Mouse (Mus musculus): Measurements from ENCODE around the gene Ccdc171.
"Not testable (repeated sequence)": the region's sequence is repeated elsewhere in the genome, so short reads cannot be mapped to it uniquely, and the experiment has no call there.

The Ccdc171 gene

DNA sequence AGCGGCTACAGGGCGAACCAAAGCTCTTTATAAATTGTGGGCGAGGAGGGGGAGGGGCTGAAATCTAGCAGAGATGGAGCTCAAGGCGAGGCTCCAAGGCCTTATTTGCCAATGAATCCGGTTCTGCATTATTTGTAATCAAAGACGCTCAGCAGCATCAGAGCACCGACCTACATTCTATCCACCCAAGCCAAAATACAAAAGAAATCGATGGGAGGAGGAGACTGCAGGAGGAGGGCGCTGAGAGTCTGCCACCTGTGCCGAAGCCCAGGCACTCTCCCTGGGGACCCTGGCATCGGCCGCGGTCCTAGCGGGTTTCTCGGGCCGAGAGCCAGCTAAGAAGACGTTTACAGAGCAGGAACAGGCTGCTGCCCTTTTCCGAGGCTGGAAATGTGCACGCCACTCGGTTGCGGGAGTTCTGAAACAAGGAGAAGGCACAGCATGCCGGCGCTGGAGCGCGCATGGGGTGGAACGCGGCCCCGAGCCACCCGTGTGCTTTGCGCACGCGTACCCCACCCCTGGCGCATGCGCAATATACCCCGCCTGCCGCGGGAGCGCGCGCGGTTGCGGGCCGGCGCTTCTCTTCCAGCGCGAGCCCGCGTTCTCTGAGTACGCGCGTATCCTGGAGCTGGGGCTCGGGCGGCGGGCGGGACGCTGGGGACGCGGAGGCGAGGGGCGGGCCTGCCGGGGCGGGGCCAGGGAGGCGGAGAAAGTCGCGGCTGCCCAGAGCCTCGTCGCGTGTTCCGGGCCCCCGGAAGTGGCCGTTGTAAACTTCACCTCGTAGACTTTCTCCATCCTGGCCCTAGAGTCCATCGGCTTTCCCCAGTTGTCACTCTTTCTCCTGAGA is at the start of gene Ccdc171:
TSS of gene Ccdc171 (plus strand) at position 703 of the 847 bp plus-strand sequence.
- DNase-seq (ENCODE audit: low read depth in 2 of 2, low spot score in 2 of 2): peak; percentile 92 to 93

DNA sequence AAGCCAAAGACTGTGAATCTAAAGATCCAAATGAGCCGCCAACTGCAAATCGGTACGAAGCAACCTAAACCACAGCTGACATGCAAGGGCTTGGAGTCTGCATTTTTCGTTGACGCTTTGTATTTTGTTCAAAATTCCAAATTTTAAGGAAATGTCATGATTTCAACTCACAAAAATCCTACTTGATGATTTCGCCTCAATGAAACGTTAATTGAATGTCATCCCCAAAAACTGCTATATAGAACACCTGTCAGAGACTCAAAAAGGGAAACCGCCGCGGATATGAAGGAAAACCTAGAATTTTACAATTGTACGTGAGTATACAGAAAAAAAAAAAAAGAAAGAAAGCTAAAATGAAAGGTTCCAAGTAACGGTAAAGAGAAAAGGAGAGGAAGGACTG is 40.1 kb upstream of the Ccdc171 start:
- no peak for DNase-seq (ENCODE audit: low read depth in 2 of 2, low spot score in 2 of 2)

DNA sequence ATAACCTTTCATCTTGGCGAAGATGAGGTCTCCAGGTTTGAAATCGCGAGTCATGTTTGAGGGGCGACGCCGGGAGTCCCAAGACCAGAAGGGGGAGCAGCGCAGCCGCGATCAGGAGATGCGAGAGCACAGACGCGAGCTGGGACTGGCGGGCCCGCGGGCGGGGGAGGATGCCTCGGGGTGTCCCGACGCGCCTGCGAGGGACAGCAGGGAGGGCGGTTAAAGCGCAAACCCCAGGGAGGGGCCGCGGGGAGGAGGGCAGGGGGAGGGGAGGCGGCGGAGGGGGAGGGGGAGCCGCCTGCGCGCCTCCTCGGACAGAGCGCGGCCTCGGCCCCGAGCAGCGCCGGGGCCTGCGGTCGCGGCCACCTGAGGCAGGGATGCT is 39.6 kb upstream of the Ccdc171 start:
- peak; percentile 90 for DNase-seq (ENCODE audit: low read depth in 2 of 2, low spot score in 2 of 2)

DNA sequence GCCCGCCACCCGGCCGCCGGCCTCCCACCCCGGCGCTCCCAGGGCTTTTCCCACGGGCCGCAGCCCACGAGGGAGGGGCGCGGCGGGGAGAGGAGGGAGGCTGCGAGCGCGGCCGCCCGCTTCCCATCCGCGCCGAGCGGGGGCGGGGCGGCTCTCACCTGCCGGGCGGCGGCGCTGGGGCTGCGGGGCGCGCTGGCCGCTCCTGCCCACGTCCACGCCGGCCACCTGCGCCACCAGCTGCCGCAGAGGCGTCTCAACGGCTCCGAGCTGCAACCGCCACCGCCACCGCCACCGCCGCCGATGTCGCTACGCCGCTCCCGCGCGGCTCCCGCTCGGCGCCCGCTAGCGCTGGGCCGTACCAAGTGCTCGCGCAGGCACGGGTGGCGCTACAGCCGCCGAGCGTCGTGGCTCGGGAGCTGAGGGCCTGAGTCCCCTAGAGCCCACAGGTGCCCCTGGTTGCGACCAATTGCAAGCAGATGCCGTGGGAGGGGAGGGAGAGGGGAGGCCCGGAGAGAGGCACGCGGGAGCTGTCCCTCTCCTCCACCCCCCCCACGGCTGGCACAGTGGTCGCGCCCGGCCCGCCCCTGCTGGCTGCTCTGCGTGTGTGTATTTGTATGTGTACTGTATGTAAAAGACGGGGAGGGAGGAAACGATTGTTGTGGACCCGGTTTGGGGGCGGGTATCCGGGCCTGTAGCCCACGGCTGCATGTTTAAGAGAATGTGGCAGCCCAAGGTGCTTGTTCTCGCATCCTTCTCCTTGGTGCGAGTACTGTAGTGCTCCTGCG is 39.0 kb upstream of the Ccdc171 start, which contains the start of gene Psip1:
TSS of gene Psip1 (minus strand) at position 343 of the 785 bp plus-strand sequence.
- peak; percentile 88 to 89 for DNase-seq (ENCODE audit: low read depth in 2 of 2, low spot score in 2 of 2)

DNA sequence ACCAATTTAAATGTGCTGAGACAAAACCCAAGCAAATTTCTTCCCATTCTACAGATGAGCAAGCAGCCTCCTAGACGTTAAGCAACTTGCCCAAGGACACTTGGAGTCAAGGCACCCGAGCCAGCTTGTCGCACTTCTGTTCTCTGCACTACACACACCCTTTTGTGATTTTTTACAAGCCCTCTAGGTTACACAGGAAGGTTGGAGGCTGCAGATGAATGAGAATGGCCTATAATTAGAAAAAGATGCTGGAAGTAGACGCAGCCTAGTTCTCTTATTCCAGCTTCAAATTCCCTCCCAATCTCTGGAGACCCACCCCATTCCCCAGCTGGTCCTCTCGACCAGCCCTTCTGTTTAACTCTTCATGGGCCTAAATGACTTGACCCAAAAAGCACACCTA is 36.2 kb upstream of the Ccdc171 start:
- DNase-seq (ENCODE audit: low read depth in 2 of 2, low spot score in 2 of 2): no peak

DNA sequence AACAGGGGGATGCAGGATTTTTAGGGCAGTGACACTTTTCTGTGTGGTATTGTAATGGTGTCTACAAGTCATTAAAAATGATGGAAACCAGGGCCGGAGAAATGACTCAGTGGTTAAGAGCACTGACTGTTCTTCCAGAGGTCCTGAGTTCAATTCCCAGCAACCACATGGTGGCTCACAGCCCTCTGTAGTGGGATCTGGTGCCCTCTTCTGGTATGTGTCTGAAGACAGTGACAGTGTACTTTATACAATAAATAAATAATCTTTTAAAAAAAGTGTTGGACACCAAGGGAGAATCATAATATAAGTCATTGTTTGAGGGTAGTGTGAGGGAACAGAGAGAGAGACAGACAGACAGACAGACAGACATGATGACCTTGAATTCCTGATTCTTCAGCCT is 32.2 kb upstream of the Ccdc171 start:
- DNase-seq (ENCODE audit: low read depth in 2 of 2, low spot score in 2 of 2): no peak

DNA sequence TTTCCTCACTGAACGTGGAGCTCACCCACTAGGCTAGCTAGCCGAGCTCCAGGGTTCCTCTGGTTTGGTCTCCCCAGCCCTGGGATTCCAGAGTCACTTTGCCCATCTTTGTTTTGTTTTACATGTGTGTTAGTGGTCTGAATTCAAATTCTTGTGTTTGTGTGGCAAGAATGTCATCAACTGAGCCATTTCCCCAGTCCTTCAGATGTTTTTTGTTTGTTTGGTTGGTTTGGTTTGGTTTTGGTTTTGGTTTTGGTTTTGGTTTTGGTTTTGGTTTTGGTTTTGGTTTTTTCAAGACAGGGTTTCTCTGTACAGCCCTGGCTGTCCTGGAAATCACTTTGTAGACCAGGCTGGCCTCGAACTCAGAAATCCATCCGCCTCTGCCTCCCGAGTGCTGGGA is 28.3 kb upstream of the Ccdc171 start:
- not testable (repeated sequence) for DNase-seq (ENCODE audit: low read depth in 2 of 2, low spot score in 2 of 2)

DNA sequence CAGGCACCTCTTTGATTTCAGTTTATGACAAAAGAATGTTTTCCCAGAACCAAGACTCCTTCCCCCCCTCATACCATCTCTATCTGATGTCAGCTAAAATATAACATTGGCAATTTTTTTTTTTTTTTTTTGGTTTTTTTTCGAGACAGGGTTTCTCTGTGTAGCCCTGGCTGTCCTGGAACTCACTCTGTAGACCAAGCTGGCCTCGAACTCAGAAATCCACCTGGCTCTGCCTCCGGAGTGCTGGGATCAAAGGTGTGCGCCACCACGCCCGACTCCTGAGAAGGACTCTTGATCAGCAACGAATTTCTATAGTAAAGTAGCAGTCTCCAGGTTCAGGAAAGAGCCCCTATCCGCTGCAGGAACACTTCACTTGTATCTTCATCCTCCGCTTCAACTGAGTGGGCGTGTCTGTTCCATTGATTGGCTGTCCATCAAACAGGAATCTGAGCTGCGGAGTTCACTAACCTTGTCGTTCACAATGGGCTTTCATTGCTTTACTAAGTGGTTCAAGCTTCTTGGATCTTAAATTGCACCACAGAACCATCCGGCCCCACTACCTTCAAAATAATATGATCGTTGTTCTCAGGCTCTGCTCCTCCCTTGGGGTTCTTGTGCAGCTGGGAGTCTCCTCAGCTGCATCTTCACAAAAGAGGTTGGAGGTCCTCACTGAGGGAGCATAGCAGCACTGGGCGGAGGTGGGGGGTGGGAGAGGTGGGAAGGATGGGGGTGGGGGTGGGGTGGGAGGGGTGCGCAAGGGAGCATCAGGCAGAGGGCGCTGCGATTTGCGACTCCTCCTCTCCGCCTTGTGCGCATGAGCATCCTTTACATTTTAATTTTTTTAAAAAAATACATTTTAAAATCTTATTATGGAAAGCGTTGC is 24.9 kb upstream of the Ccdc171 start:
- no peak for DNase-seq (ENCODE audit: low read depth in 2 of 2, low spot score in 2 of 2)

DNA sequence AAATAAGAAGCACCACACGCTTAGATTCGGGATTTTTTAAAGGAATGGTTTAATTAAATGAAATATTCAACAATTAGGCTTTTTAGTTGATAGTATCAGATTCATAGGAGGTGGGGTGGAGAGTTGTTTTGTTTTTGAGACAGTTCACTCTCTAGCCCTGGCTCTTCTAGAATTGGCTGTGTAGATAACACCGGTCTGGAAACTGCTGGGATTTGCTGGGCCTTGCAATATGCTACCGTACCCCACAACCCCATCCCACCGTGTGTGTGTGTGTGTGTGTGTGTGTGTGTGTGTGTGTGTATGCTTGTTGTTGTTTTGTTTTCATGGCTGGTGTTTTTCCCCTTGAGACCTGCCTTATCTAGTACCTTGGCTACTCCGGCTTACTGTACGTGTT is 24.3 kb upstream of the Ccdc171 start:
- DNase-seq (ENCODE audit: low read depth in 2 of 2, low spot score in 2 of 2): no peak

DNA sequence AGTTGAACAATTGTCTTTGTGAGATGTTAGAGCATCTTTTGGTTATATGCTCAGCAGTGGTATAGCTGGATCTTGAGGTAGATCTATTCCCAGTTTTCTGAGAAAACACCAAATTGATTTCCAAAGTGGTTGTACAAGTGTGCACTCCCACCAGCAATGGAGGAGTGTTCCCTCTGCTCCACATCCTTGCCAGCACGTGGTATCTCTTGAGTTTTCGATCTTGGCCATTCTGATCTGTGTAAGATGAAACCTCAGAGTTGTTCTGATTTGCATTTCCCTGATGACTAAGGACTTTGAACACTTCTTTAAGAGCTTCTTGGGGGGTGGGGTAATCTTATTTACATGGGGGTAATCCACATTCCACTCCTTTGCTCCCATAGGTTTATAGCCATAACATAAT is 15.7 kb upstream of the Ccdc171 start:
- DNase-seq (ENCODE audit: low read depth in 2 of 2, low spot score in 2 of 2): no peak

DNA sequence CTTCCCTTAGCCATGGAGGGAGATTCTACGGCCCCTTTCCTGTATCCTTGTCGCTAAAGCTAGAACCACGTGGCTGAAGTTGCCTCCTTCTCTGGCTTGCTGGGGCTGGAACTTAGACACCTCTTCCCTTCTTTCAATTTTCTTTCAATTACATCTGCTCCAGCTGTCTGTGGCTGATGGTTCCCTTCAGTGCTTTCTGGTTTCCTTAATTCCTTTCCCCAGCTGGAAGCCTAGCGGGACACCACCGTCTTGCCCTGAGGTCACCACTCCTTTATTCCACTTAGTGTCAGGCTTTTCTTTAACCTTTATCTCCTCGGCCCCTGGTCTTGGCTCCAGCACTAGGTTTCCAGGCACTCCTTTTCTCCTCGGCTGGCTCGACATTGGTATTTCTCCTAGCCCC is 14.3 kb upstream of the Ccdc171 start:
- no peak for DNase-seq (ENCODE audit: low read depth in 2 of 2, low spot score in 2 of 2)

DNA sequence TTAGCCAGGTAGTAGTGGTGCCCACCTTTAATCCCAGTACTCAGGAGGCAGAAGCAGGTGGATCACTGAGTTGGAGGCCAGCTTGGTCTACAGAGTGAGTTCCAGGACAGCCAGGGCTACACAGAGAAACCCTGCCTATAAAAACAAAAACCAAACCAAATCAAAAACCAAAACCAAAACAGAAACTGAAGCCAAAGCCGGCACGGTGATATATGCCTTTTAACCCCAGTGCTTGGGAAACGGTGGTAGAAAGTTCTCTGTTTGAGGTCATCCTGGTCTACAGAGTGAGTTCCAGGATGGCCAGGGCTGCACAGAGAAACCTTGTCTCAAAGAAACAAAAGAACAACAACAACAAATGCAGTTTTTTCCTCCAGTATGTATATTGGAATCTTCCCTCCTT is 13.1 kb upstream of the Ccdc171 start:
- DNase-seq (ENCODE audit: low read depth in 2 of 2, low spot score in 2 of 2): no peak

DNA sequence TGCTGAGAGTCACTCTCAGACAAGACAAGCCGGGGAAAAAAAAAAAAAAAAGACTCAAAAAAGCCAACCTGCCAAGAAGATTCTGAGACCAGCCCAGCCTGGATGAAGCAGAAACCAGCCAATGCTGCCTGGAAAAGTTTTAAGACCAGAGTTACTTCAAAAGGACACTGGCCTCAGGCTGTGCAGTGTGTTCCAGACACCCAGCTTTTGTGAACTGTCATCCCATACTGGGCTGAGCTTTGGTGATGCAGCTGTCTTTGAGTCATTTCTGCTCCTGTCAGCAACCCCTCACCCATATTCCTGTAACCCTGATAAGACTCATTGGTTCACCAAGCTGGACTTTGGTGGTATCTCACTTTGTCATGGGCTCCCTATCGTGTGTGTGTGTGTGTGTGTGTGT is 12.7 kb upstream of the Ccdc171 start:
- no peak for DNase-seq (ENCODE audit: low read depth in 2 of 2, low spot score in 2 of 2)

DNA sequence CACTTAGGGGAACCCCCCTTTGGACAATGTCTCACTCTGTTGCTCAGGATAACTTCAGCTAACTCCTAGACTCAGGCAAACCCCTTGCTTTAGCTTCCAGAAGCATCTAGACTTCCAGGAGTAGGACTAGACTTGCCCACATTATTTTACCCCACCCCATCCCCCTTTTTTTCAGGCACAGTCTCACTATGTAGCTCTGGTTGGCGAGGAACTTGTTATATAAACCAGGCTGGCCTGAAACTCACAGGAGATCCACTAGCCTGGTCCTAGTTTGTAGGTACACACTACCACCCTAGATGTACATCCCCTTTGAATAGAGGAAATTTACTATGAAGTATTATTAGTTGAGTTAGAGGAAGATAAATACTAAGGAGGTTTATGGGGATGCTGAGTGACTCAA is 11.2 kb upstream of the Ccdc171 start:
- no peak for DNase-seq (ENCODE audit: low read depth in 2 of 2, low spot score in 2 of 2)

DNA sequence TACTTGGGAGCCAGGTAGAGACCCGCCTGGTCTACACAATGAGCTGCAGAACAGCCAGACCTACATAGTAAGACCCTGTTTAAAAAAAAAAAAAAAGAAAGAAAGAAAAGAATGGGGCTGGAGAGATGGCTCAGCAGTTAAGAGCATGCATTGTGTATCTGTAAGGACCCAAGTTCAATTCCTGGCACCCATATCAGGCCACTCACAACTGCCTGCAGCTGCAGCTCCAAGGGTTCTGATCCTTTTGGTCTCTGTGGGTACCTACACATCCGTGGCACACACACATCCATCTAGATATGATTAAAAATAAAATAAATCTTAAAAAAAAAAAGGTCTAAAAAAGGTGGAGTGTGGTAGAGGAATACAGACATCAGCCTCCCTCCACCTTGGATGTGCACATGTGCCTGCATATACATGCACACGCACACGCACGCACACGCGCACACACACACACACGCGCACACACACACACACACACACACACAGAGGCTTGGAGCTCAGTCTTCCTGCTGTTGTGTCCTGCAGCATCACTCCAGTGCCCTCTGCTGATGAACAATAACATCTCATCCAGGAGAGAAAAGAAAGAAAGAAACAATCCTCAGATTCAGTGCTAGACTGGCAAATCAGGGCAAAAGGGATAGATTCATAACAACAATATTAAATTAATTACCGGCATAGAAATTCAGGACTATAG is 10.2 kb upstream of the Ccdc171 start:
- DNase-seq (ENCODE audit: low read depth in 2 of 2, low spot score in 2 of 2): no peak

DNA sequence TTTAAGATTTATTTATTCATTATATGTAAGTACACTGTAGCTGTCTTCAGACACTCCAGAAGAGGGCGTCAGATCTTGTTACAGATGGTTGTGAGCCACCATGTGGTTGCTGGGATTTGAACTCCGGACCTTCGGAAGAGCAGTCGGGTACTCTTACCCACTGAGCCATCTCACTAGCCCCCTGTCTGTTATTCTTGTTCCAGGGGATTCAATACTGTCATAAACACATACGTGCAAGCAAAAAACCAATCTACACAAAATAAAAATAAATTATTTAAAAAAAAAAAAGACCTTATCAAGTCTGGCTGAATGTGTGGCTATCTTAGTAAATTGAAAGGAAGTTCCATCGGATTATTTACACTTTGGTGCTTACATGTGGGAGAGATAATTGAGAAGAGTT is 9.2 kb upstream of the Ccdc171 start:
- not testable (repeated sequence) for DNase-seq (ENCODE audit: low read depth in 2 of 2, low spot score in 2 of 2)

DNA sequence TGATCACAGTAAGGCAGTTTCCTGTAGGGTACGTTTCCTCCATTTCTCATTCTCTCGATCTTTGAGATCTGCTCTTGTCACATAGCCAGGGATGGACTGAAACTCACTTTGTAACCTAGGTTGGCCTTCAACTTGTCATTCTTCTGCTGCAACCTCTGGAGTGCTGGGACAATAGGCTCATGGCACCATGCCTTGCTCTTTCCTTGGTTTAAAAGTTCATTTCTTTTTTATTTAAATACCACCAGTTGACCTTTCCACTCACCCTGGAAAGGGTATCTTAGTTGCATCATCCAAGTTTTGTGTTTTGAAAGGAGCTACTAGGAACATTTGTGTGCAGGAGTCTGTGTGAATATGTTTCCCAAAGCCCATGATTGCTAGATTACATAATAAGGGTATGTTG is 6.2 kb upstream of the Ccdc171 start:
- no peak for DNase-seq (ENCODE audit: low read depth in 2 of 2, low spot score in 2 of 2)

DNA sequence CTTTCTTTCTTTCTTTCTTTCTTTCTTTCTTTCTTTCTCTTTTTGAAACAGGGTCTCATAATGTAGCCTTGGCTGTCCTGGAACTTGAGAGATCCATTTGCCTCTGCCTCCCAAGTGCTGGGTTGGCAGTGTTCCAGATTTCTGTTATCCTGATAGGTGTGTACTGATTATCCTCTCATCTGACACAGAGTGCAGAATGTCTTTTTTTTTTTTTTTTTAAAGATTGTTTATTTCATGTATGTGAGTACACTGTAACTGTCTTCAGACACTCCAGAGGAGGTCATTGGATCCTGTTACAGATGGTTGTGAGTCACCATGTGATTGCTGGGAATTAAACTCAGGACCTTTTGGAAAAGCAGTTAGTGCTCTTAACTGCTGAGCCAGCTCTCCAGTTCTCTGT is 5.5 kb upstream of the Ccdc171 start:
- DNase-seq (ENCODE audit: low read depth in 2 of 2, low spot score in 2 of 2): no peak

DNA sequence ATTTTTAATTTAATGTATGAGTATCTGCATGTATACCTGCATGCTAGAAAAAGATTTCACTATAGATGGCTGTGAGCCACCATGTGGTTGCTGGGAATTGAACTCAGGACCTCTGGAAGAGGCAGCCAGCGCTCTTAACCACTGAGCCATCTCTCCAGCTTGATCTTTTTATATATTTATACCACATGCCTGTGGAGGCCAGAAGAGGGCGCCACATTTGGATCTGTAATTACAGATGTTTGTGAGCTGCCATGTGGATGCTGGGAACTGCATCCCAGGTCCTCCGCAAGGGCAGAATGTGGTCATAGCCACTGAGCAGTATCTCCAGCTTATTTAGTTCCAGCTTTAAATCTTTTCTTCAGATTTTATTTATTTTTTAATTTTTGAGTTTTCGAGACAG is 5.0 kb upstream of the Ccdc171 start:
- no peak for DNase-seq (ENCODE audit: low read depth in 2 of 2, low spot score in 2 of 2)

DNA sequence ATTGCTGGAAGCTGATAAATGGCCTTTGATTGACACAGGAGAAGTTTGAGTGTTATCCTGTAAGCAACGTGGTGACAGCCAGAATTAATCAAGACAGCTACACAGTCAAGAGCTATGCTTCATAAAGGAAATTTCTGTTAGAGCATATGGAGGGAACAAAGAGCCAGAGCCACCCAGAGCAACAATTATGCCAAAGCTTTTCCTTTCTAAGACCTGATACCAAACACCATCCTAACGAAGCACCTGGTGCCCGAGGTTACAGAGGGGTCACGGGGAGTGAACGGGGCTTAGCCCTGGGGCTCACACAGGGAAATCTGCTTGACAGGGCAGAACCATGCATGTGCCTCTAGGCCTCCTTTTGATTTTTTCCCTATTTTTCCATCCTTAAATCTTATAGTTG is 3.3 kb upstream of the Ccdc171 start:
- DNase-seq (ENCODE audit: low read depth in 2 of 2, low spot score in 2 of 2): no peak

DNA sequence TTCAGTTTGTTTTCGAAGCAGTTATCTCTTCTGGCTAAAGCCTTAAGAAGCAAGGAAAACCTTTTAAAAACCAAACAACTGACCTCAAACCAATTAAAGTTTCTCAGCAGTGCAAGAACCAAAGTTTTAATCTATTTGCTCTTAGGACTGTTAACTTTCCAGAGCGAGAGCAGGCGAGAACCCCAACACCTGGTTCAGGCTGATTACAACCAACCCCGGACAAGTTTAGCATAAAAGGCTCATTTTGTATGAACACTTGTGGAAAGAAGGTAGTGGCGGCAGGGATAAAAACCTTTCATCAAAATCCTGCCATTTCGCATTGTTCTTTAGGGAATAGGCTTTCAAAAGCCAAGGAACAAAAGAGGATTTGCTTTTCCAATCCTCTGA is 896 bp upstream of the Ccdc171 start:
- no peak for DNase-seq (ENCODE audit: low read depth in 2 of 2, low spot score in 2 of 2)
